In the genomic region with DNA sequence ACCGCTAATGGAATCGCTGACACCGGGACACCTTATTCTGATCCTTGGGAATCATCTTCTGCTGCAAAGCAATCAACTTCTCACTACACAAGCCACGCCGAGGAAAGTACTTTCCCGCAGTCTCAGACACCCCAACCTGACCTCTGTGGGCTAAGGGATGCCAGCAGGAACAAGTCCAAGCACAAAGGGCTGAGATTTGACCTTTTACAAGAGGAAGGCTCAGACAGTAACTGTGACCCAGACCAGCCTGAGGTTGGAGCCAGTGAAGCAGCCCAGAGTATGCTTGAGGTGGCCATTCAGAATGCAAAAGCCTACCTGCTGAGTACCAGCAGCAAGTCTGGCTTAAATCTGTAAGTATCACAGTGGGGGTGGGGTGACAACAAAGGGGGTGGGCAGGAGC, we compare ENCODE assay signal across 8 mouse cellular contexts. TPM values are rescaled to one million over a fixed set of nuclear protein-coding genes. Genes with fewer than 3 reads are reported as not detected.
A peak's percentile ranks its signal among the peaks of the same experiment; 100 is the strongest.
DNase-seq lines count a peak whose midpoint lies in the region; ATAC-seq and TF ChIP-seq lines count a peak whose summit lies in the region.

No protein-coding gene starts in this region.

- no peak for DNase-seq in lung, postnatal 0 days (ENCODE audit: low spot score)
- DNase-seq in lung, postnatal 36 days: no peak
- DNase-seq in forebrain, embryonic 11.5 days (ENCODE audit: low spot score): peak; percentile 53
- DNase-seq in kidney, postnatal 36 days: peak; percentile 29 to 46
- no peak for DNase-seq in right cerebral cortex, adult 2 months (ENCODE audit: low spot score in 2 of 2)
- DNase-seq in spleen, adult 18-20 months: no peak
- DNase-seq in ovary, adult 18-20 months (ENCODE audit: low spot score): no peak

- no peak overlapping the region for H3K27ac ChIP-seq in lung, postnatal 0 days (ENCODE audit: low read length)
- no peak overlapping the region for H3K27ac ChIP-seq in forebrain, embryonic 11.5 days (ENCODE audit: low read depth, low read length)
- H3K27ac ChIP-seq in neural tube, embryonic 15.5 days (replicated peaks): no peak overlapping the region

- TF ChIP-seq CTCF in lung, postnatal 0 days (IDR thresholded peaks at IDR 0.05): no peak

- WGBS in lung, postnatal 0 days: 5% methylated on average over 6 of the region's 6 CpGs
- 3% methylated on average over 6 of the region's 6 CpGs for whole genome bisulfite sequencing in forebrain, embryonic 11.5 days
- WGBS in neural tube, embryonic 15.5 days: 3% methylated on average over 6 of the region's 6 CpGs

- H3K9ac ChIP-seq in lung, postnatal 0 days (replicated peaks; ENCODE audit: low read depth): no peak overlapping the region
- no peak overlapping the region for H3K9ac ChIP-seq in forebrain, embryonic 11.5 days (ENCODE audit: low read length)
- H3K9ac ChIP-seq in neural tube, embryonic 15.5 days (replicated peaks): no peak overlapping the region

- H3K27me3 ChIP-seq in lung, postnatal 0 days (replicated peaks; ENCODE audit: insufficient read depth, low read length): no peaks in the 10 kb centered on the region
- no peaks in the 10 kb centered on the region for H3K27me3 ChIP-seq in forebrain, embryonic 11.5 days (ENCODE audit: control insufficient read depth, insufficient read depth, low read length)
- no peaks in the 10 kb centered on the region for H3K27me3 ChIP-seq in neural tube, embryonic 15.5 days (replicated peaks)

- H3K9me3 ChIP-seq in lung, postnatal 0 days (ENCODE audit: low read length): no peaks in the 10 kb centered on the region
- H3K9me3 ChIP-seq in forebrain, embryonic 11.5 days (ENCODE audit: control insufficient read depth, low read length): no peaks in the 10 kb centered on the region
- H3K9me3 ChIP-seq in neural tube, embryonic 15.5 days (replicated peaks): no peaks in the 10 kb centered on the region

- no peak for ATAC-seq in lung, postnatal 0 days
- ATAC-seq in forebrain, embryonic 11.5 days (replicated peaks; ENCODE audit: low FRiP score): peak; percentile 44; the same call in 1 of the 2 replicates
- no peak; the same call in 1 of the 2 replicates for ATAC-seq in neural tube, embryonic 15.5 days (ENCODE audit: low FRiP score)

- peak overlapping the region; percentile 52 for H3K4me2 ChIP-seq in lung, postnatal 0 days (replicated peaks; ENCODE audit: low read depth, low read length)
- H3K4me2 ChIP-seq in forebrain, embryonic 11.5 days (ENCODE audit: low read depth, low read length, severe bottlenecking): peak overlapping the region; percentile 52
- H3K4me2 ChIP-seq in neural tube, embryonic 15.5 days: peak overlapping the region; percentile 79

- no peak for TF ChIP-seq EP300 in lung, postnatal 0 days (IDR thresholded peaks at IDR 0.05)

- no peaks in the 10 kb centered on the region for H3K36me3 ChIP-seq in lung, postnatal 0 days (ENCODE audit: insufficient read depth, low read length)
- H3K36me3 ChIP-seq in forebrain, embryonic 11.5 days (ENCODE audit: control insufficient read depth, insufficient read depth, low read length): no peaks in the 10 kb centered on the region
- H3K36me3 ChIP-seq in neural tube, embryonic 15.5 days: no peaks in the 10 kb centered on the region

- peak overlapping the region; percentile 18; the same call in 1 of the 2 replicates for H3K4me3 ChIP-seq in lung, postnatal 0 days (ENCODE audit: low read depth, low read length)
- peak overlapping the region; percentile 31; the same call in 1 of the 2 replicates for H3K4me3 ChIP-seq in forebrain, embryonic 11.5 days (ENCODE audit: low read depth, low read length)
- peak overlapping the region; percentile 47 for H3K4me3 ChIP-seq in neural tube, embryonic 15.5 days (replicated peaks)

- H3K4me1 ChIP-seq in lung, postnatal 0 days (ENCODE audit: insufficient read depth, low read depth, low read length): no peaks in the 10 kb centered on the region
- no peaks in the 10 kb centered on the region; the same call in 1 of the 2 replicates for H3K4me1 ChIP-seq in forebrain, embryonic 11.5 days (replicated peaks; ENCODE audit: control insufficient read depth, insufficient read depth, low read length)
- 0 out of 2 replicates have a peak, but pooled peaks cover 6% of the 10 kb centered on the region for H3K4me1 ChIP-seq in neural tube, embryonic 15.5 days

RNA-seq across cellular contexts. Expression of gene Rsph4a, which starts 0.6 kb away (rescaled TPM):
- polyA plus RNA-seq in lung, postnatal 0 days (2015; fragmentation: Nextera tagmentation; extraction: Ambion mirVana): 2.1 and 2.6 TPM in 2 replicates
- 0.24 and 0.37 TPM in 2 replicates for polyA plus RNA-seq in forebrain, embryonic 11.5 days (2014; fragmentation: Nextera tagmentation; extraction: Ambion mirVana)
- polyA plus RNA-seq in neural tube, embryonic 15.5 days (2015; fragmentation: Nextera tagmentation; extraction: Ambion mirVana): 1.2 and 1.5 TPM in 2 replicates

RNA-seq across cellular contexts. Expression of gene Zup1, which starts 45.6 kb away (rescaled TPM):
- 13.7 and 17.4 TPM in 2 replicates for polyA plus RNA-seq in lung, postnatal 0 days (2015; fragmentation: Nextera tagmentation; extraction: Ambion mirVana)
- polyA plus RNA-seq in forebrain, embryonic 11.5 days (2014; fragmentation: Nextera tagmentation; extraction: Ambion mirVana): 25.4 and 27.1 TPM in 2 replicates
- 19.6 and 21.4 TPM in 2 replicates for polyA plus RNA-seq in neural tube, embryonic 15.5 days (2015; fragmentation: Nextera tagmentation; extraction: Ambion mirVana)

RNA-seq across cellular contexts. Expression of gene Sult3a1, which starts 48.0 kb away (rescaled TPM):
- not detected in 2 replicates for polyA plus RNA-seq in lung, postnatal 0 days (2015; fragmentation: Nextera tagmentation; extraction: Ambion mirVana)
- not detected in 2 replicates for polyA plus RNA-seq in forebrain, embryonic 11.5 days (2014; fragmentation: Nextera tagmentation; extraction: Ambion mirVana)
- not detected in 2 replicates for polyA plus RNA-seq in neural tube, embryonic 15.5 days (2015; fragmentation: Nextera tagmentation; extraction: Ambion mirVana)

Comparison
In these comparisons a context has a peak if more than half of its experiments do, and no peak if none do; other contexts are left out.
1. DNase-seq: peak in forebrain, embryonic 11.5 days (single experiment) and kidney, postnatal 36 days (2 of 2); none in lung, postnatal 0 days (single experiment), lung, postnatal 36 days (single experiment), right cerebral cortex, adult 2 months (0 of 2), spleen, adult 18-20 months (0 of 2) and ovary, adult 18-20 months (single experiment).
2. Peak in every context shown above with its lines, with median percentiles within 50 percentile points of each other: H3K4me2 ChIP-seq and H3K4me3 ChIP-seq.